Mouse (Mus musculus): ENCODE measurements around the gene Gsk3a.

Gene Gsk3a

DNA sequence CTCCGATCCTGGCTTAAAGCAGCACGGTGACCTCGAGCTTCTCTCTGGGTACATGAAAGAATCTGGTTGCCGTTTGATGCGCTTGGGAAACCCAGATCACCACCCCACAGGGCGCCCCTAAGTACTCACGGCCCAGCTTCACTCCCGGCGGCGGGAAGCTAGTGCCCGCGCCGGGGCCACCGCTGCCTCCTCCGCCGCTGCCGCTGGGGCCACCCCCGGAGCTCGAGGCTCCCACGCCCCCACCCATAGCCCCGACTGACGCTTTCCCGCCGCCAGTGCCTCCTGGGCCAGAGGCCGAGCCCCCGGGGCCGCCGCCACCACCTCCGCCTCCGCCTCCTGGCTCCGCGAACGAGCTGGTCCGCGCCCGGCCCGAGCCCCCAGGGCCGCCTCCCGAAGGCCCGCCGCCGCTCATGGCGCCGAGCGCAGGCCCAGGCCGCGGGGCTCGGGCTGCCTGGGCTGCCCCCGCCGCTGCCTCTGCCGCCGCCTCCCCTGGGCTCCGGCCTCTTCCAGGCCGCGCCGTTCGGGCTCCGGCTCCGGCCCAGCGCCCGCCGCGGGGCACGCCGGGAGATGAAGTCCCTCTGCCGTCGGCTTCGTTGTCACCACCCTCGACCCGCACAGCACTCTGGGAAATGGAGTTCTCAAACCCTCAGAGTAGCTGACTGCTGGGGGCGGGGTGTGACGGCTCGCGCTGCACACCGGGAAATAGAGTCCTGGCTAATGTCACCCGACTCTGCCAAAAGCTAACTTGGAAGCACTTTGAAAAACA lies at the start of gene Gsk3a:
TSS of gene Gsk3a (minus strand) at position 603 of the 766 bp plus-strand sequence.
- peak; percentile 97 to 99 for DNase-seq (ENCODE audit: low spot score in 2 of 2)

DNA sequence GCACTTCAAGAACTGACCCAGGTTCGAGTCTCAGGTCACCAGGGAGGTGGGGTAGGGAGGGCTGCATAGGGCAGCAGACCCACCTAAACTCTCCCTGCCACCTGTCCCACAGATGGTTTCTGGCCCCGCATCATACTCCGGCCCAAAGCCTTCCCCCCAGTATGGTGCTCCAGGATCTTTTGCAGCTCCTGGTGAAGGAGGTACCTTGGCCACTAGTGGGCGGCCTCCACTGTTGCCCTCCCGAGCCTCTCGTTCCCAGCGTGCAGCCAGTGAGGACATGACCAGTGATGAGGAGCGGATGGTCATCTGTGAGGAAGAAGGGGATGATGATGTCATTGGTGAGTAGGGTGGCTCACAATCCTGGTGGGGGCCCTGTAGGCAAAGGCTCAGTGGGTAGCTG lies 49.3 kb upstream of the Gsk3a start:
- DNase-seq (ENCODE audit: low spot score in 2 of 2): no peak

DNA sequence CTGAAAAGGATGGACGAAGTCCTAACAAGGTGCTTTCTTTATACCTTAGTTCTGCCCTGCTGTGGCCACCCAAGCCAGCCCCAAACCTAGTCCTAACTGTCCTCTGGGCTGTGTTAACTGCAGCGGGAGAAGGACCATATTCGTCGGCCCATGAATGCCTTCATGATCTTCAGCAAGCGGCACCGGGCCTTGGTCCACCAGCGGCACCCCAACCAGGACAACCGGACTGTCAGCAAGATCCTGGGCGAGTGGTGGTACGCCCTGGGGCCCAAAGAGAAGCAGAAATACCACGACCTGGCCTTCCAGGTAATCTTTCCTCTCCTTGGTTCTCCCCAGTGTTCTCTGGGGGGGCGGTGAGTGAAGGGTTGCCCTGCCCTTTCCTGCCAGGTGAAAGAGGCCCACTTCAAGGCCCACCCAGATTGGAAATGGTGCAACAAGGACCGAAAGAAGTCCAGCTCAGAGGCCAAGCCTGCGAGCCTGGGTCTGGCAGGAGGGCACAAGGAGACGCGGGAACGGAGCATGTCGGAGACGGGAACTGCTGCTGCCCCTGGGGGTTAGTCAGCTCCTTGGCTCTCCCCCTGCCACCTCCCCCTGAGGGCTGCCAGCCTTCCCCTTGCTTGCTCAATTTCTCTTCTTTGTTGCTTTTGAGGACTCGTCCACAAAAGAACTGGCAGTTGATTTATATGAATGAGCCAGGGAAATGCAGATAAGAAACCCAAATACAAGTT lies 48.0 kb upstream of the Gsk3a start:
- DNase-seq (ENCODE audit: low spot score in 2 of 2): no peak

DNA sequence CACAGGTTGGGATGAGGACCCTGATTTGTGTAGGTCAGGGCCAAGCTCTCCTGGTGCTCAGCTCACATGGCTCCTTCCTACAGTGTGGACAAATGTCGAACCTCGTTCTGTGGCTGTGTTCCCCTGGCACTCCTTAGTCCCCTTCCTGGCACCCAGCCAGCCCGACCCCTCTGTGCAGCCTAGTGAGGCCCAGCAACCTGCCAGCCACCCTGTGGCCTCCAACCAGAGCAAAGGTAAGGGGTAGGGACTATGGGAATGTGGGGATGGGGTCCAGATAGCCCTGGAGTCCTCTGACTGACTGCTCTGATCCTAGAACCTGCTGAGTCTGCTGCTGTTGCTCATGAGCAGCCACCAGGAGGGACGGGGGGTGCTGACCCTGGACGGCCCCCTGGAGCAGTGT lies 47.1 kb upstream of the Gsk3a start:
- no peak for DNase-seq (ENCODE audit: low spot score in 2 of 2)

DNA sequence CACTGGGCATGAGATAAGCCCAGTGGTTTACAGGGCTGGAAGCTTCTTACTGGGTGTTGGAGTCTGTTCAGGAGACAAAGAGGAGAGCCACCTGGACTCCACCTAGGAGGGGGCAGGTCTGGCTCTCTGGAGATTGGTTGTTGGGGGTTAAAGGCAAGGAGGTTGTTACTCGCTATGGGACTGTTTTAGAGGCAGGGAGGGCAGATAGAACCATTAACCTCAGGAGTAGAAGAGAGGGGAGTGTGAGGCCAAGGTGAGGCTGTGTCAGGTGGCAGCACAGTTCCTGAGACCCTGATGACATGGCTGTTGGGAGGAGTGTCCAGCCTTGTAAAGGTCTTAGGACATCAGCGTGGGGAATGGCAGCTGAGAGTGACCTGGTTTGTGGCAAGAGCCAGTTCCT lies 46.5 kb upstream of the Gsk3a start:
- no peak for DNase-seq (ENCODE audit: low spot score in 2 of 2)

DNA sequence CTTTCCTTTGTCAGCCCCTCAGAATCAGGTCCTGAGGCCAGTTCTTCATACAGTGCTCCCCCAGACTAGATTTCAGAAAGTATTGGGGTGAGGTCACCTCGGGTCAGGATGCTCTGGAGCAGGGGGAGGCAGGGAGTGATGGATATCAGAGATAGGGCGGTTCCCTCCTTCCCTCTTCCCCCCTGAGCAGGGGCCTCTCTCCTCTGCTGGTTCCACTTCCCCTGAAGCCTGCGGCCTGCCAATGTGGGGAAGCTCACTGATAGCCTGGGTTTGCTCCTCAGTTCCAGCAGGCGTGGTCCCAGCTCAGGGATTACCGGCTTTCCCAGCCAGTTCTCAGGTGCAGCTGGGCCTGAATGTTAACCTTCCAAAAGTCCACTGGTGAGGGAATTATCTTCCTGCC lies 46.0 kb upstream of the Gsk3a start:
- no peak for DNase-seq (ENCODE audit: low spot score in 2 of 2)

DNA sequence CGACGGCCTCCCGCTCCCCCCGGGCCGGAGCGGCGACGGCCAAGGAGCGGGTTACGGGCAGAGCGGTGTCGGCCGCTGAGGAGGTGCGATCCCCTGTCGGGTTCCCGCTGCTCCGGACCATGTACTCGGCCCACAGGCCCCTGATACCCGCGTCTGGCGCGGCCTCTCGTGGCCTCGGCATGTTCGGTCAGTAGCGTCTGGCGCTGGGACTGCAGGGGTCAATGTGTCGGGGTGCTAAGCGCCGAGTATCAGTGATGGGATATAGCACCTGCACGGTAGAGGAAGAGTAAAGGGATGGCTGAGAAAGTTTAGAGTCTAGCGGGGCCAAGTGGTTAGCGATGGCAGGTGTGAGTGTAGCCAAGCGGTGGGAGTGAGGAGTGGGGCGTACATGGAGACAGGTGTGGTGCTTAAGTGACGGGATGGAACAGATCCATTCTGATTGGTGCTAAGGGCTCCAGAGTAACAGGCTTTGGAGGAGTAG lies 45.1 kb upstream of the Gsk3a start:
- DNase-seq (ENCODE audit: low spot score in 2 of 2): no peak

DNA sequence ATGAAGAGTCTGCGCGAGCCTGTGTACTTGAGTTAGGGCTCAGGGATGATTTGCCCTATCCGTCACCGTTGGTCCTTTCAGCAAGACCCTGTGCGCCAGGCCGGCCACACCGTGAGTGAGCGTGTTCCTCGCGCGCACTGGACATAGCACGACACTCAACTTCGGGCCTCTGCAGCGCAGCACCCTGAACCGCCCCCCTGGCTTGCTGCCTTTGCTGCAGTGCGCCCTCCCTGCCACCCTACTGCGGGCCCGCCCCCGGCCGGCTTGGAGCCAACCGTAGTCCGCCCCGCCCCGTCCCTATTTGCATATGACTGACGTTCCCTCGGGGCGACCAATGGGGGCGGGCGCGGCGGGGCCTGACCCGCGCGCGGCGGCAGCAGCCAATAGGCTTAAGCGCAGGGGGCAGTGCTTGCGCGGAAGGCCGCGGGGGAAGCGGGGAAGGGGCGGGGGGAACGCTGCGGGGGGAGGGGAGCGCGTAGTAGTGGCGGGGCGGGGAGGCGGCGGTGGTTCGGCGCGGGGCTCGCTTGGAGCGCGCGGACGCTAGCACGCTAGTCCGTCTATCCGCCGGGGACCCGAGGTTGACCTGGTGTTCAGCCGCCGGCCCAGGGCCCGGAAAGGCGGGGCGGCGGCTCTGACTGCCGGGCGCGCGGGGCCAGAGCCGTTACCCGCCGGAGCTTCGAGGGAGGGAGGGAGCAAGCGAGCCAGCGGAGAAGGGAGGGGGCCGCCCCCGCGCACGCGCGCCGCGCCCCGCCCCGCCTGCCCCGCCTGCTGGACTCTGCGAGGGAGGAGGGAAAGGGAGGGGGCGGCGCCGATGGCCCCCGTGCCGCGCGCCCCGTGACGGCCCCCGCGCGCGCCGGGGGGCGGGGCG lies 44.3 kb upstream of the Gsk3a start:
- DNase-seq (ENCODE audit: low spot score in 2 of 2): peak; percentile 92 to 98

DNA sequence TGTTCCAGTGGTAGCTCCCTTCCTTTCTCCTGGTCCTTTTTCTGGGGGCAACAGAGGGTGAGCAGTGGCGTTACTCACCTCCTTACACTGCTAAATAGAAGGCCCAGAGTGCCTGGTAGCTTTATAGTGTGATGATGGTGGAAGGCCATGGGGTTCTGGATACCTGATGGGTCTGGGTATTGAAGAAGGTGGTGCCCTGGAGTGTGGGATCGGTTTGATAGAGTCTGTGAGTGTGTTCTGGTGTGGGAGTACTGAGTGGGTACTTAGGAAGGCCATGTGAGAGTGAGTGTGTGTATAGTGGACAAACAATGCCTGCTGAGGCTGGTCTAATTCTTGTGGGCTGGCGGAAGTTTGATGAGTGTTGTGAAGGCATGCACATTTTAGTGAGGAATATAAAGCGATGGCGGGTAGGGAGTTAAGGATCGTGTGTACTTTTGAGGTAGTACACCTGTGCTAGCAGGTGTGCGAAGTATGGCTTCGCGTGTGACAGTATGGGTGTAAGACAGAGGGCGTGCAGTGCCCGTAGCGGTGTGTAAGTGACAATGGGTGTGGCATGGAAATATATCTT lies 43.6 kb upstream of the Gsk3a start:
- no peak for DNase-seq (ENCODE audit: low spot score in 2 of 2)

DNA sequence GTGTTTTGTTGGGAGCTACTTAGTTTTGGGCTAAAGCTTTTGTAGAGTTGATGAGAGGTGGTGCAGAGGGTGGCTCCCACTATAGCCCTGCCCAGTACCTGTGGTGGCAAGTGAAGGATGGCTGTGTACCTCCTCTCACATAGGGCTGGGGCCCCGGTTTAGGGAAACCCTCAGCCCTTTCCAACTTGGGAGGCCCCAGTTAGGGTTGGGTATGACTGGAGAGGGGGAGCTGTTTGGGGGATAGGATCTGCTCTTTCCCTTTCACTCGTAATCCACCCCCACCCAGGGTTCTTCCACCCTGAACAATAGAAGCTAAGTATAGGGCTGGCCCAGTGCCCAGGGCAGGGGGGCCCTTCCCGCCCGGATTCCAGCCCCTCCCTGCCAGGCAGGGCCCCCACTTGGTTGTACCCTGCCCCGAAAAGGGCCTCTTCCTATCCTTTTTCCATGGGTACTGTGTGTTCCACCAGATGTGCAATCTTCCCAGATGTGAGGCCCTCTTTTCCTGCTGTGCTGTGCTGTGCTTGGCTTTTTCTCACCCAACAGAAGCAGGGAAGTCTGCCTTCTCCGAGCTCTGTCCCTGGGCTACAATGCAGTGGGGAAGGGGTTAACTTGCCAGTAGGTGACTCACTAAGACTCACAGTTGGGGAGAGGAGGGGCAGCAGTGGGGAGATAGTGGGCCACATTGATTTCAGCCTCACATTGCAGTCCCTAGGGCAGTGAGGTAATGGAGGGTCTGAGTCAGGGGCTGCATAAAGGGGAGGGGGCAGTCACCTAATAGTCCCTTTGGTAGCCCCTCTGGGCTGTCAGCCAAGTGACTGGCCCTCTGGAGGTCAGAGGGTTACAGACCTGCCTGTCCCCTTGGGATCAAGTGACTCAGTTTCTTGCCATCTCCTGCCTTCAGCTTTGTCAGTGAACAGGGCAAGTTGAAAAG lies 42.5 kb upstream of the Gsk3a start:
- DNase-seq (ENCODE audit: low spot score in 2 of 2): no peak

DNA sequence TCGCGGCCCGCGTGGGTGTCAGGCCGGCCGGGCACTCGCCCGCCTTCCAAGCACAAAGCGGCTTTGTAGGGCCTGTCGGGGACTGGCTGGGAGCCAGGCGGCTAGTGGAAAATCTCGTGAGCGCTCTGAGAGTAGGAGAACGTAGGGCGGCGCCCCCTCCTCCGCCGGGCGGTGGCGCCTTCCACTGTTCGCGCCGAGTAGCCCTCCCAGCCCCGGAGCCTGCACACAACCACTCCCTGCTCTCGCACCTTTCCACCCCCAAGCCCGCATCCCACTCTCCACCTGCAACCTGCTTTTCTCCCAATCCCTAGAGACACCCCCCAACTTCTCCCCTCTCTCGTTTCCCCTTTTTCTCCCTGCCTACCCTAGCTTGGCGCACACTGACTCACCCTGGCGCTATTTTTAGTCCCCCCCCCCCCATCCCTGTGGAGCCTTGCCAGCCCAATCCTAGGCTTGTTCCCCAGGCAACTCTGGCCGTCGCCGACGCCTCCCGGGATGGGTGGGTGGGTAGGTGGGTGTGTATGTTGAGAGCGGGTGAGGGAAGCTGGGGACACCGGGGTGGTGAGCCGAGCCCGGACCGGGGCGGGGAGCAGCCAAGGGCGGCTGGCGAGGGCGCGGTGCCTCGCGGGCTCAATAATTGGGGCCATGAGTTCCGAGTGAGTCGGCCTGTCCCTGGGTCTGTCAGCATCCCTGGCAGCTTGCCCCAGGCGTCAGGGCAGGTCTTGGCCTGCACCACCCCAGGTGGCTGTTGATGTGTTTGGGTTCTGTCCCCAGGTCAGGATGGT lies 41.6 kb upstream of the Gsk3a start:
- peak; percentile 83 to 85 for DNase-seq (ENCODE audit: low spot score in 2 of 2)

DNA sequence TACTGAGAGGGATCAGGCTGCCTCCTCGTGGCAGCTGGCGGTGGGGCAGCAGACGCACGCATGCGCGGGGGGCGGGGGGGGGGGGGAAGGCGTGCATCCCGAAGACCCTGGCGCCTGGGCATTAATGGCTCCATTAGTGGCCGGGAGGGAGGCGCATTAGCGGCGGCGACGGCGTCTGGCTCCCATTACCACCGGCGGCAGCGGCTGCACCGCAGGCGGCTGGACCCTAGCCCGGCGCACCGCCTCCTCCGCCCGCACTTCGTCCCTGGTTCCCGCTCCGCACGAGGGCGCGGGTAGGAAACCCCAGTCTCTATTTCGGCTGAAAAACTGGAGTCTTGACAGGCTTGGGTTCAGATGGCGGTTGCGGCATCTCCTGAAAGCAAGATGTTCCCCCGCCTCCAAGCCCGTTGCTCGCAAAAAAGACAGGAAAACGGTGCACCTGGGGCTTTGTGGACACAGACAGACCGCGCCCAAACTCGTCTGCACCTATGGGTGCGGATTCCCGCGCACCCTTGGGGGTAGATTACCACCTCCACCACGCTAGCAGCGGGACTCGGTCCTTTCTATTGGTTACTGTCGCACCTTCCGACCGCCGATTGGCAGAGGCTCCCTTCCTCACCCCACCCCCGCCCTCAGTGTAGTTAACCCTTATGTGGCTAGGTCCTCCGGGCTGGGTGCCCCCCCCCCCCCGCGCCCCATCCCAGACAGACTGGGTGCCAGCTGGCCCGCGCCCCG lies 40.9 kb upstream of the Gsk3a start:
- peak; percentile 76 to 81 for DNase-seq (ENCODE audit: low spot score in 2 of 2)

DNA sequence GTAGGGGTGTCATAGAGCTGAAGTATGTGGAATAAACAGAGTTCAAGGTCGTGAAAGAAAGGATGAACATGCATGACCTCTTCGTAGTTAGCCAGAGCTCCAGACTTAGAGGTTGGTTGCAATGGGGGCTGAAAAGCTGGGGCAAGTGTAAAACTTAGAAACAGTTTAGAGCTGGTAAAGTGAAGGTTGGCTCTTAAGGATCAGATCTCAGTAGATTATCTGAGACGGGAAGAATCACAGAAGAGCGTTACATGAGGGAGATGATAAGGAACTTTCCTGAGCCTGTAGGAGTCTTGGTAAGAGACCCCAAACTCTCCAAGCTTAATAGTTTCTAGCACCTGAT lies 40.3 kb upstream of the Gsk3a start:
- DNase-seq (ENCODE audit: low spot score in 2 of 2): no peak

DNA sequence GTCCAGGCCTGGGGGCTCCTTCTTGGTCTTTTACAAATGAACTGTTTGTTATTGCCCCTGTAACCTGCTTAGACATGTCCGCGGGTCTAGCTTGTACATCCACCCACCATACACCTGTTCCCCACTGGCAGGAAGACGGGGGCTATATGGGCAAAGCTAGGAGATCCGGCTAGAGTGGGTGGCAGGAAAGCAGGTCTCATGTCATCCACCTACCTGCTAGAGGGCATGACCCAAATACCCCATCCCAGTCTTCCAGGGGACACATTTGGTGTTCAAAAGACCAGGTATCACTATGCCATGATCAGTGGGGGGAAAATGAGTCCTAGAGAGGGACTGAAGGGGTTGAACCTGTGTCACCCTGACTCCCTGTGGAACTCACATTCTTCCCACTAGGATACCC lies 39.8 kb upstream of the Gsk3a start:
- DNase-seq (ENCODE audit: low spot score in 2 of 2): no peak

DNA sequence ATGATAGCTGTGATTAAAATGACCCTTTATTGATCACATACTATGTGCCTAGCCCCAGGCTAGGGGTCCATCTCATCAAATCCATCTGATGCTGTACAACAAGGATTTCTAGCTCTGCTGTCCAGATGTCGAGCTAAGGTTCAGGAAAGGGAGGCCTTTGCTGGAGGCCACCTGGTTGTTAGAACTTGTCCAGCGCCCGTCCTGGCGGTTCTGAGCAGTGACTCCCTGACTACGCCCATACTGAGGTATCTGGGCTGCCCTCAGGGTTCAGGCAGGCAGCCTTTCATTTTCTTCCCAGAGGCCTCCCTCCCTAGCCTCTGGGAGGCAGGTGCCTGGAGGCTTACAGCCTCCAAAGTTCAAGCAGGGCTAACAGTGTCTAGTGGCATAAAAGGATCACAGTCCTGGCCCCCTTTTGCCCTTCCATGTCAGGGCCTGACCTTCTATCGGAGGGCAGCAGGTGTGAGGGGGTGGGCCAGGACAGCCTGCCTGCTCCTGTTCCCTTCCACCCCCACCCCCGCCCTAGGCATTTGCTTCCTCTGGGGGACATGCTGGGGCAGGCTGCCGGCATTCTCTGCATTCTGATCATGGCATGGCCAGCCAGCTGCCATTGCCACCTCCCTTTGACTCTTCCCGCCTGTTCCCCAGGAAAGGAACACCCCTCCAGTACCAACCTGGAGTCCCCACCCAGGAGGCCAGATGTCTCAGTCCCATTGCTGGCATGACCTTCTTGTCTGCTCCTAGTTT lies 38.1 kb upstream of the Gsk3a start:
- no peak for DNase-seq (ENCODE audit: low spot score in 2 of 2)

DNA sequence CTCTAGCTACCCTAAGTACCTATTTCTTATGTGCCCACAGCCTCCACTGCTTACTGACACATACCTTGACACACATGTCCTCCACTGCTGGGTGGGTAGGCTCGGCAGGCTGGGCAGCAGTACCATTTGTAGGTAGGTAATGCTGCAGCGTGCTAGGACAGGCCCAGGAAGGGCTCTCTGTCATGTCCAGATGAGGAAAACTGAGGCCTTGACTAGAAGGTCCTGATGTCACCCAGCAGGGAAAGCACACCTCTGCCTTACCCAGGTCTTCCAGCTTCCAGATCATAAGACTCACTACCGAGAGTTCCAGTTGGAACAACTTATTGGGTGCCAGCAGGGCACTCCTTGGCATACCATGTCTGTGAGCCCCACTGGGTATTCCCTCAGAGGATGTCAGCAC lies 37.3 kb upstream of the Gsk3a start:
- no peak for DNase-seq (ENCODE audit: low spot score in 2 of 2)

DNA sequence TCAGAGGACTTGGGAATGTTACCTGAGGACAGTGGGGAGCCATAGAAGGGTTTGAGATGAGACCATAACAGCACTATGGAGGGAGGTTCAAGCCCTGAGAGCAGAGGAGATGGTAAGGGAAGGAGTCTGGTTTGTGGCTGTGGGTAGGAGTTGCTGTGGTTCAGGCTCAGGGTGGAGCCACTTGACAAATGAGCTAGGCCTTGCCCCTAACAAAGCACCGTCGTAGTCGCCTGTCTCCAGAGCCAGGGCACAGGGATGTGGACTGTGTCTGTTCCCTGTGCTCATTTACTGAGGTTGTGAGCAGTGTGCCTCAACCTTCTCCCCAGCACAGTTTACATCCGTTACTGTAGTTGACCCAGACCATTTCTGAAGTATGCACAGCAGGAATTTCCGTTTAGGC lies 36.9 kb upstream of the Gsk3a start:
- DNase-seq (ENCODE audit: low spot score in 2 of 2): no peak
